Mouse (Mus musculus) spleen, embryonic (tissue): Measurements from ENCODE around the gene Aqp3.
"Not testable (repeated sequence)": the region's sequence is repeated elsewhere in the genome, so short reads cannot be mapped to it uniquely, and the experiment has no call there.

Experiments used
- CTCF ChIA-PET: fragments of 350-600 bp; sonication (Branson Sonifier 250); formaldehyde crosslinking; loops from one replicate; lab custom pipeline; 2022; lab: Charles Lee

Aqp3 gene

DNA sequence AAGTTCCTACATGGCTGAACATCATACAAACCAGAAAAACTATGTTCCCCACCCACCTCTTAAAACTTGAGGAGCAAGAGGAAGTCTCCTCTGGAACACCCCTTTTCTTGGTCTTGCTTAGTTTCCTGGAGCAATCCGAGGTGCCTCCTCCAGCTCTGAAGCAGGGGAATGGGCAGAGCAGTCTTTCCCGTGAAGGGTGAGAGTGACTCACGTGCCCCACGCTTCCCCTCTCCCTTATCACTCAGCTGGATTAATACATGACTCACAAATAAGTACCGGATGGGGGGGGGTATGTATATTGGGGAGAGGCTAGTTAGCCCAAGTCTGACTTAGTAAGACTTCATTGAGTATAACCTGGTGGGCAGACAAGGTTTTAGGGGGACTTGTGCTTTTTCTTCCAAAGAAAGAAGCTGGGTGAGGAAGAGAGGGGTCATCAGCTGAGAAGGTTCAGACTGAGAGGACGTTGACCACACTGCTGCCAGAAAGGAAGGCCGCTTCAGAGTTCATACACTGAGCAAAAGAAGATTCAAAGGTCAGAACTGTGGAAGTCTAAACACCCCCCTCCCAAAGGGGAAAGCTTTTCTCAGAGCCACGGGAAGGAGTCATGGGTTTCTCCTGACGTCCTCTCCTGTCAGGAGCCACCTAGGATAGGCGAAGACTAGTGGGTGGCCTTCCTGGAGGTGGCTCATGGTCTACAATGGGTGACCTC, 10.9 kb upstream of the Aqp3 start:
- CTCF ChIA-PET, result interaction anchor here (0.7 kb wide), 1 partner anchor 230 kb away, joined by 3 read pairs; no protein-coding TSS in a partner anchor

DNA sequence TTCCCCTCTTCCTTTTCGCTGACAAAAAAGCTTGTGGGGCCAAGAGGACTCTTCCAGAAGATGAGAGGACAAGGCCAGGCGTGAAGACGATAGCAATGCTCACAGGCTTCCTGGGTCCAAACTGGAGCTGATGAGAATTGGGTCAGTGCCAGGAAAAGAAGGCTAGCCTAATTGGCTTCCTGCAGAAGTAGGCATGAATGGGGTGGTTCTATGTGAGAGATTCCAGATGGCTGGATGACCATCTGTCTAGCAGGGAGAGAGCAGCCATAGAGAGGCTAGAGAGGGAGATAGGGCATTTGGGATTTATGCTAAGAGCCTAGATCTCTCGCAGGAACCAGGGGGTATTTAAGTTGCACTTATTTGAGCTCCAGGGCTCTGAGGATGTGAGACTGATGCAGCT, 9.5 kb upstream of the Aqp3 start:
- CTCF ChIA-PET, result no interaction called here

DNA sequence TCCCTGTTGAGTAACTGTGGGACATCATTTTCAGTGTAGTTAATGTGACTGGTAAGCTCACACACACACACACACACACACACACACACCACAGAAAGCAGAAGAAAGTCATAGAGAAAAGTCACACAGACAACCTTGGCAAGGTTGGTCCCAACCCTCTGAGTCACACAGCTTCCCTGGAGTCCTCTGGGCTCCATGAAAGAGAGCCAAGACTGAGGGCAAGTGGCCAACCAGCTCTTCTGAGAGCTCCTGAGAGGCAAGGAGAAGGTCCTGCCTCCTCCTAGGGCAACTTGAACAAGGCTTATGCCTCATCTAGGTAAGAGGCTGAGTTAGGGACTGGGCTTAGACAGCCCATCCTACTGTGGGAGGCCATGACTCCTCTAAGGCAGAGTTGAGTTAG, 4.9 kb upstream of the Aqp3 start:
- CTCF ChIA-PET, result no interaction called here

DNA sequence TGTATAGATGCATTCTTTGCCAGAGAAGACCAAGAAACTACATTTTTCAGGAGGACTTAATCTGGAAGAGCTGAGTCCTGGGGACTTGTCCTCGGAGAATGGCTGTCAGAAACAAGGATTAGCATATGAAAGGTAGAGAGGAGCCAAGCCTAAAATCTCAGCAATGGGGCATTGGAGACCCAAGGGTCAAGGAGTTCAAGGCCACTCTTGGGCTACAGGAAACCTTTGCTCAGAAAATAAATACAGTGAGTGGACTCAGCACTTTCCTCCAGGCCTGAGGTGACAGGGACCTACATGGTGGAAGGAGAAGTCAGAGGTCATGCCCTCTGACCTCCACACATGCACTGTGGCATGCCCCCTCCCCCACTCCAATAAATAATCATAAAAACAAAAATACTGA, 3.0 kb upstream of the Aqp3 start:
- CTCF ChIA-PET, result no interaction called here

DNA sequence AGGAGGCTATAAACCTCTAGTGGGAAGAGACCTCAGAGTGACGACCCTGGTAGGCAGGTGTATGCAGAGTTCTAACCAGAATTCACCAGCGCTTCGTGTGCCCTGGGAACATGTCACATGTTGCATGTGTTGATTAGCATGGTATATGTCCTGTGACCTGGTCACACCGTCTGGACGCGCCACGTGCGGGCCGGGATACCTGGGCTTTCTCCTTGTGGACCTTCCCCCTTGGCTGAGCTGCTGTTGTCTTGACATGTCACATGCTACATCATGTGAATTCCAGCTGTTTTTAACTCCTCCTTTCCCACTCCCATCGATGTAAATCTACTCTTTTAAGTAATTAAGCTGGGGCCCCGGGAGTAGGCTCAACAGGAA, 581 bp upstream of the Aqp3 start:
- CTCF ChIA-PET, result interaction anchor here (0.7 kb wide), 1 partner anchor 71 kb away, joined by 5 read pairs; no protein-coding TSS in a partner anchor

DNA sequence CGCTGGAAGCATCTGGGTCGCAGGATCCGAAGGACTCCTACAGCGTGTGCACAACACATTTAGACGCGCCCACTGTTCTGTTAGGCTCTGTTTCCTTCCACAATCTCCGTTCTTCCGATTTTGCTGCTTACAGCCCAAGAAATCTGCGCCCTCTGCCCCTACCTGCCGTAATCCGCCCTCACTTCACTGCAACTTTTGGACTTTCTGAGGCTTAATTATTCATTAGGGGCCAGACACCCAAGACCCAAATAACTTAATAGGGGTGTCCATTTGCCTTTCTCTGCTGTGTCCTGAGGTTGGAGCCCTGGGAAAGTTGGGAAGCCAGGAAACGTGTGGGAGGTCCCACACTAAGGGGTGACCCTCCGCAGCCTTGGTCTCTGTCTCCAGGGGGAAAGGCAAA, 602 bp downstream of the Aqp3 start:
- CTCF ChIA-PET, result no interaction called here

DNA sequence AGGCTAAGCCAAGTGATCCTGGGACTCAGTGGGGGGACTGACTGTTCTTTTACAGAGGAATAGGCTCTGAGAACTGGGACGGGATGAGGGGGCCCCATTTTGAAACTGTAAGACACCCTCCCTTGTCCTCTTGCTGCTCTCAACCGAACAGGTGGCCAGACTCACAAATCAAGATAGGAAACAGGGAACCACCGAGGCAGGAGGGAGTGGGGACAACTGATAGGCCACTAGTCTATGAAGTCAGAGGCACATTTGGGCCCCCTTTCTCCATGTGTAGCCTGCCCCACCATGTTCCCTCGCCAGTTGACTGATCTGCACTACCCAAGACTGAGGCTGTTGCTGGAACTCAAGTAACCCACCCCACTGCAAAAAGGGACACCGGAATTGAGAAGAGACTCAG, 1.2 kb downstream of the Aqp3 start:
- CTCF ChIA-PET, result no interaction called here

DNA sequence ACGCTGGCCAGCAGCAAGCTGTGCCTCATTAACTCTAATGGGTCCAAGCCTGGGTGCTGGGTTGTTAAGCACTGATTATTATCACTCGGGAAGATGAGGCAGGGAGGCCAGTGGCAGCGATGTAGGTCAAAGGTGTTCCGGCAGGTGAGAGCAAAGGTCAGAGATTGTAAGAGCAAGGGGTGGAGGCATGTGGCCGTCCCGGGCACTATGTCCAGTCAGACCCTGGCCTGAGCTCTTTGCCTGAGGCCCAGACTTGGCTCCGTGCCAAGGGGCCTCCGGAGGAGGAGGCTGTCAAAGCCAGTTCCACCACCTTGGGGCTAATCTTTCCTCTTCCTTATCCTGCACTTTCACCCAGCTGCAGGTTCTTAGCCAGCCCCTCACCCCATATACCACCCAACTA, 1.8 kb downstream of the Aqp3 start:
- CTCF ChIA-PET, result no interaction called here

DNA sequence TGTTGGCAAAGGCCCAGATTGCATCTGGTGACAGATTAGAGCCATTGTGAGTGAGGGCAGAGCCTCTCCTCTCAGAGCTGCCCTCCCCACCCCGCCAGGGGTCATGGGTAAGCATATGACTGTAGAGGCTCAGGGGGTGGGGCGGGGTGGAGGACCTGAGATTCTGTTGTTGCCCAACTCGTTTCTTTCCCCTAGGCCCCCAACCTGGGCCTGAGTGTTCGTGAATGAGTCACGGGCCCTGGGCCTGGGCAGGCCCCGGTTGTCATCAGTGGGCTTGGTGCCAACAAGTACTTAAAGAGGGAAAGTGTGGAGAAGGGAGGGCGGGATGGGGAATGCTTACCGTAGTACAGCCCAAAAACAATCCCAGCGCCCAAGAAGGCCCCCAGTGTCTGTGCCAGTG, 3.6 kb downstream of the Aqp3 start:
- CTCF ChIA-PET, result no interaction called here

DNA sequence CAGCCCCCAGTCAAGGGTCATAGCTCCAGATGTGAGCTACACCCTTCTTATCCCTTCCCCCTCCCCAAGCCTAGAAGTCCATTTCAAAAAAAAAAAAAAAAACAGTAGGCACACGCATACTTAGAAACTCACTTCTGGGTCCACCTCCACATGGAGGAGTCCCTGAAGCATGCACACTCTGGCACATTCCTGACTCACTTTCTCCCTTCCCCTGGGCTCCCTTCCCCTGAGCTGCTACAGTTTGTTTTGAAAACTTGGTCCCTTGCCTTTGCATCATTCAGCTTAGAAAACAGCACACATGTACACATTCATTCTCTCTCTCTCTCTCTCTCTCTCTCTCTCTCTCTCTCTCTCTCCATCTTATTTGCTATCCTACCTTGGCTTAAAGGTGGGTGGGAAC, 5.0 kb downstream of the Aqp3 start:
- CTCF ChIA-PET, result no interaction called here

DNA sequence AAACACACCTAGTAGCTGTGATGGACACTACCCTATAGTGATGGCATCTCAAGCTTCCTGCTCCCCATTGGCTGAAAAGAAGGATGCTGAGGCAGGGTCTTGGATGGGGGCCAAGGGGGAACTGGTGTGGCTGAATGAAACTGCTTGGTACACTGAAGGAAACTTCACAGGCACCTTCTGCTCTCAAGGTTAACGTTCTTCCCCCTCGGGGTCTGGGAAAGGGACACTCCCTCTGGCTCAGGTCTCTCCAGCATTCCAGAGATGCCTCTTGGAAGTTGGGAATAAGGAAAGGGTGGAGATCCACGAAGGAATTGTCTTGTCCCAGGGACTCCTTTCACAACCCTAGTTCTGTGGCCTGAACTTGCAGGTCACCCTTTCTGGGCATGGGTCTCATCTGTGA, 6.6 kb downstream of the Aqp3 start:
- CTCF ChIA-PET, result no interaction called here

DNA sequence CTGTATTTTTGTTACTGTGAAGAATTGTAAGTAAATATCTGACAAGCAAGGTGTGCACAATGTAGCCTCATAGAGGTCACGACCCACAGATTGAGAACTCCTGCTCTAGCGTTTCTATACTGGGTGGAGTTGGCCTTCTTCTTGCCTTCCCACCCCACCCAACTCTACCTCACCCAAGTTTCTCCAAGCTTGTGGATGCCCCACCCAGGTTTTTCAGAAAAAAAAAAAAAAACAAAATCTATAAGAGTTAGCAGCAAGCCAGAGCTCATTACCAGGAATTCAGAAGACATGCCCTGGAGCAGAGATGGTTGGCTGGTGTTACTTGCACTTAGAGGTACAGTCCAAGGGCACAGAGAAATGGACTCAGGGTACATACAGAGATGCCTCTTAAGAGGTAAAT, 8.3 kb downstream of the Aqp3 start:
- CTCF ChIA-PET, result no interaction called here

DNA sequence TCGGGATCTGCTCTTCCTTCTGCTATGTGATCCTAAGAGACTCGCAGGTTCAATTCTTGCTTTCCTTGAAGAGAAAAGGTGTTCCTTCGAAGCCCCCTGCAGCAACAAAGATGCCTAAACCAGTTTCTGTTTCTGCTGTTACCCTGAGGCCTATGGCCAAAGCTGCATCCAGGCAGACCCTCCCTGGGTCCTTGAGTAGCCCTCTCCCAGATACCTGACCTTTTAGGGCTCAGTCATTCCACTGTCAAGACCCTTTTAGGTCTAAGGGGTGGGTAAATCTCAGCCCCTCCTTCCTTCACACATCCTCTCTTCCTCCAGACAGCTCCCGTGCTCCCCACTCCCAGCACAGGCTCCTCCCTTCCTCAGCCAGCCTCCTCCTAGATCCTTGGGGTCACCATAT, 8.8 kb downstream of the Aqp3 start:
- CTCF ChIA-PET, result no interaction called here

DNA sequence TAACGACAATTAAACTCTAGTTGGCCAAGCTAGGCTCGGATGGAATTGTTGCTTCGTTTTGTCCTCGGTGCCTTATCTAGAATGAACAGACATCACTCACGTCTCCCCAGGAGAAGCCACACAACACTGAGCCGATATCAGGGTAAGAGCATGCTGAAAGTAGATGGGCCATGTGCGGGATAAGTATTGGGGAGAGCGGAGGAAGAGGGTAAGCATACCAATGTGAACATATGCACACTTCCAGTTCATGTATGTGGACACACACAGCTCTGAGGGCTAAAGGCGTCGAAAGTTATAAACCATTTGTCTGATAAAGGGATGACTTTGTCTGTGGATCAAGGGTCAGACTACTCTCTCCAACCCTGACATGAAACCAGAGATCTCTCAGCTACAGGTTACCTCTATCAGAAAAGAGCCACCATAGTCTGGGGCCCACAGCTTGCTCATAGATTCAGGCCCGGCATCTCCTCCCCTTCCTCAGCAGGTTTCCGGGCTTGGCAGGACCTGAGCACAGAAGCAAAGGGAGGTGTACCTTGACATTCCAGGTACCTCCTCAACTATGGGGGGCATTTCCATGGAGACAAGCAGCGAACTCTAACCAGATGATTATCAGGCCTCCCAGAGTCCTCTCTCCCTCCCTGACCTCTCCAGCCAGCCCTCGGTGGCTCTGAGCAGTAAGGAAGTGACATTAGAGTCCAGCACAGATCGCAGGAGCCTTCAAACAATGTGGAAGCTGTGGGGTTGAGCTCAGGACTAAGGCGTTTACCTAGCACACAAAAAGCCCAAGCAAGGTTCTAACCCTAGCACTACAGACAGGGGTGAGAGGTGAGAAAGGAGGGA, 10.3 kb downstream of the Aqp3 start:
- CTCF ChIA-PET, result interaction anchor here (0.6 kb wide), 1 partner anchor 37 kb away, joined by 3 read pairs; no protein-coding TSS in a partner anchor

DNA sequence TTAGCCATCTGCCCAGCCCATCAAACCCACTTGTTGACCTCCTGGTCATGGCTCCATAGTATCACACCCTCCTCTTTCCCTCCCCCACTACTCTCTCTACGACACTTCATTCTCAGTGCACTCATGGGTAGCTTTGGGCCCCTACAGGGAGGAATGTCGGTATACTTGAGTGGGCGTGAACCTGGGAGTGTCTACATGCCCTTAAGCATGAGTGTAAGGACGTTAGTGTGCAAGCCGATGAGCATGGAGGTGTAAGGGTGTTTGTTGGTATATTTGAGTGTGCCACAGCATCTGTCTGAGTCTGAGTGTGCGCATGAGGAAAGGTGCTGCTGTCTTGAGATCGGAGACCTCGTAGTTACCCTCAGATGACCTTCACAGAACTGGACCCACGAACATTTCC, 11.0 kb downstream of the Aqp3 start:
- CTCF ChIA-PET, result interaction anchor here (0.6 kb wide), 1 partner anchor 785 kb away, joined by 8 read pairs; no protein-coding TSS in a partner anchor

DNA sequence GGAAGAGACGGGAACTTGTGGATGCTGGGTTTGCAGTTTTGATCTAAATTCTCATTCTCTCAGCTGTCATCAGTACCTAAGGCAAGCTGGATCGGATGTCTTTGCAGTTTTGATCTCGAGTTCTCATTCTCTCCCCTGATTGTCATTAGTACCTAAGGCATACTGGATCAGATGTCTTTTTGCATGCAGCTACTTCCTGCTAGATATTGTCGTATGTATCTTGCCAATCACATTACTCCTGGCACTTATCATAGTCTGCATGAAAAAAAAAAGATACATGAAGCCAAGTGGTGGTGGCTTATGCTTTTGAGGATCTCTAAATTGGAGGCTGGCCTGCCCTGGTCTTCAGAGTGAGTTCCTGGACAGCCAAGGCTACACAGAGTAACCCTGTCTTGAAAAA, 13.2 kb downstream of the Aqp3 start:
- CTCF ChIA-PET, result no interaction called here

DNA sequence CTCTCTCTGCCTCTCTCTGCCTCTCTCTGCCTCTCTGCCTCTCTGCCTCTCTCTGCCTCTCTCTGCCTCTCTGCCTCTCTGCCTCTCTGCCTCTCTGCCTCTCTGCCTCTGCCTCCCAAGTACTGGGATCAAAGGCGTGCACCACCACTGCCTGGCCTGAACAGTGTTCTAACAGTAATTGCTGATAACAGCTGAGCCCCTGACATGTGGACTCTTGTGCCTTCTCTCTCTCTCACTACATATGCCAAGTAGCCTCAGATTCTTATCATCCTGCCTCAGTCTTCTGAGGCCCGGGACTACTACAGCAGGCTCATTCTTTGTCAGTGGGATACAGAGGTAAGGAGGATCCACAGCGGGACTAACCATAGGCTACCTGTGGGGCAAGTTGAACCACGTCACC, 15.2 kb downstream of the Aqp3 start:
- CTCF ChIA-PET, result not testable (repeated sequence)

DNA sequence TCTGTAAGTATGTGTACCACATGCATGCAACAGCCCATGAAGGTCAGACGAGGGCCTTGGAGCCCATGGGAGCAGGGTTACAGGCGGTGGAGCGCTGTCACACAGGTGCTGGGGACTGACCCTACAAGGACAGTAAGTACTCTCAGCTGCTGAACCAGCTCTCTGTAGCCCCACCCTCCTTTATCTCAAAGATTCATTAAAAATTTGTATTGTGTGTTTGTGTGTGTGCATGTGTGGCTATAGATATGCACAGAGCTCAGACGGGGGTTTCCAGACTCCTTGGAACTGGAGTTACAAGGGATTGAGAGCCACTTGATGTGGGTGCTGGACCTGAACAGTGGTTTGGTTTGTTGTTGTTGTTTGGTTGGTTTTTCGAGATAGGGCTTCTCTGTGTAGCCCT, 16.2 kb downstream of the Aqp3 start:
- CTCF ChIA-PET, result no interaction called here

DNA sequence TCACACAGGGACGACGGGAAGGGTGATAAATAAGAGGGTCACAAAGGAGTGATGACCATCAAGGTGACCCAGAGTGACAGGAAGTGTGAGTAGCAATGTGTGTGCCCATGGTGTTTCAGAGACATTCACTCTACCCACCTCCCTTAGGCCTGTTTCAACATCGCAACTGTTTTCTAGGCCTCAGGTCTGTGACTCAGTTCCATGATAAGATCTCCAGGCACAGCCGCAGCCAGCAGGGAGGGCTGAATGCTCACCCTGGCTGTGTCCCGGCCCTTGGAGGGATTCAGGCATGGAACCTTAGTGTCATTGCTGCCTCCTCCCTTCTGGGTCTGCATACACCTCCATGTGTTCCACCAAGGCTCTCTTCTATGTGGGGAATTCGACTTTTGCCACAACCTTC, 19.3 kb downstream of the Aqp3 start:
- CTCF ChIA-PET, result no interaction called here

DNA sequence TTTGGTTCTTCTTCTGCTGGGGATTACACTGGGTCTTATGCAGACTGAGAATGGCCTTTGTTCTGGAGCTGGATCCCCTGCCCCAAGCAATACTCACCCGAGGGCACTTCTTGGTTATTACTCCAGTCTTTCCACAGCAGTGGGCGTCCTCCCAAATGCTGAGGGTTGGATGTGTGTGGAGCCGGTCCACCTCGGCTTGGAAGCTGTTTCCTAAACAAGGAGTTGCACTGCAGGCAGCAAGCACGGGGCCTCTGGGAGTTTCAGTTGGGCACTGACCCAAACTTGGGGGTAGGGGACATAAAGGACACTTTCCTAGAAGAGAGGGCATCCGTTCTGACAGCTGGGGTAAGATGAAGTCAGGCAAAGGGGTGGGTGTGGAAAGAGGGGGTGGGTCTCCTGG, 23.5 kb downstream of the Aqp3 start:
- CTCF ChIA-PET, result interaction anchor here (0.6 kb wide), 1 partner anchor 402 kb away, joined by 9 read pairs; no protein-coding TSS in a partner anchor

DNA sequence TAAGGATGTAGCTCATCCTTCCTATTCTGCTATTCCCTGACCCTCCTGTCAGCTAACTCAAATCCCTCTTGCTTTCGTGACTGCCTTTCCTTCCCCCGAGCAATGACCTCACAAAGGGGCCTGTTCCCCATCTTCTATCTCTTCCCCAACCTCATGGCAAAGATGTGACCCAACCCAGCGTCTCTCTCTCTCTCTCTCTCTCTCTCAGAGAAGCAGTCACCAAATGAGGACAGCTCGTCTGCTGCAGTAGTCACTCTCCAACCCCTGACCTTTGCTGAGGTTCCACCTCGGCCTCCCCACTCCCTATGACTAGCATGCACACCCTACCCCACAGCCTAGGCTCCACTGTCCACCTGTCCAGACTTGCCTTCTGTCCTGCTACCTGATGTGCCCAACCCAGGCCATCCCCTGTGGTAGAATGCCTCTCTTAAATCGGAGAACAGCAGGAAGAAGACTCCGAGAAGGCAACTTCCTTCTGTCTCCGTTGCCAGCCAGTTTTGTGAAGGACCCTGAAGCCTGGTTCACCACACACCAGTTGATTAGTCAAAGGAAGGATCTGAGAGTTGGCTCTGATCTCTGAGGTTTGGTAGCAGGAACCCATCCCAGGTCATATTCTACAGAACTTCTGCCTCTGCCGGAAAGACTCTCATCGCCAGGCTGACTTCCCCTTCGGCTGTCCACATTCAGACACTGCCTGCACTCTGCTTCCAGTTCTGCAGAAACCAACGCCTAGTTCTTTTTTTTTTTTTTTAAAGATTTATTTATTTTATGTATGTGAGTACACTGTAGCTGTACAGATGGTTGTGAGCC, 24.8 kb downstream of the Aqp3 start:
- CTCF ChIA-PET, result no interaction called here
